Mouse (Mus musculus) embryonic fibroblast, embryonic 13.5 days (primary cell): ENCODE measurements at regions not wholly inside any gene's neighbourhood (a gene's known extent, or its start where the extent isn't known, plus 50 kb on each side); places are given as distances from the start of the nearest gene placed in this dataset.

Source experiments
- CTCF ChIP-seq: IDR thresholded peaks from 2 replicates; pipeline ENCODE4 v1.5.1; 2011; ENCODE audit warnings: mild to moderate bottlenecking, control low read depth, low read length, moderate library complexity, borderline replicate concordance; ENCODE audit not compliant: insufficient read depth
- POLR2A ChIP-seq: IDR thresholded peaks from 2 replicates; pipeline ENCODE4 v1.6.1; 2011; ENCODE audit warnings: low read depth, mild to moderate bottlenecking, control low read depth, low read length, moderate library complexity

DNA sequence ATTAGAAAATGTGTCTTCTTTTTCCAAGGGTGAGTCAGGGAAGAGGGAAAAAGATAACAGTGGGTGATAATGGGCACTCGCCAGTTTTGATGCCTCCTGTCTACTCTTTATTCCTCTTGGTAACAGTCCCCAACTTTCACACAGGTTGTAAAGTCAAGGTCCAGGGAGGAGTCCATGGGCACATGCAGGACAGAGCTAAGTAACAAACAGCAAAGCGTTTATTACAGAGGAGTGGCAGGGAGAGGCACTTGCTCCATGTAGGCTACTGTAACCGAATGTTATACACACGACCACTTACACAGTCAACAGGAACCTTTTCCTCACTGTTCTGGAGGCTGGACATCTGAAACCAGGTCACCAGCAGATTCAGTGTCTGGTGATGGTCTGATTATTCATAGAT lies 56.7 kb upstream of the Rapgef5 start:
- TF ChIP-seq CTCF: no peak
- no peak for TF ChIP-seq POLR2A
